In genomic region chr9:13231545-13232216, GRCm38 (mm10) we compare ENCODE assay signal across 9 mouse cellular contexts. TPM values are rescaled to one million over a fixed set of nuclear protein-coding genes. Genes with fewer than 3 reads are reported as not detected.
A peak's percentile ranks its signal among the peaks of the same experiment; 100 is the strongest.
DNase-seq lines count a peak whose midpoint lies in the region; ATAC-seq and TF ChIP-seq lines count a peak whose summit lies in the region.
"Had no signal": no experiment of that assay in that cellular context is flagged by ENCODE, and none has a peak within 500 bp of the region (broad histone marks: within the 10 kb centered on the region; RNA-seq: fewer than 3 reads in every experiment).

No protein-coding gene starts in this region.

- H3K9ac ChIP-seq in kidney, embryonic 16.5 days (replicated peaks; ENCODE audit: low read length): no peak overlapping the region
- no peak overlapping the region for H3K9ac ChIP-seq in midbrain, embryonic 13.5 days (replicated peaks)

- H3K27me3 ChIP-seq in kidney, embryonic 16.5 days (ENCODE audit: insufficient read depth, low read length): no peaks in the 10 kb centered on the region
- H3K27me3 ChIP-seq in E14TG2a.4 (ENCODE audit: insufficient read depth, low read length): no peaks in the 10 kb centered on the region
- no peaks in the 10 kb centered on the region for H3K27me3 ChIP-seq in midbrain, embryonic 13.5 days

- no peaks in the 10 kb centered on the region for H3K36me3 ChIP-seq in kidney, embryonic 16.5 days (ENCODE audit: insufficient read depth, low read length)
- H3K36me3 ChIP-seq in E14TG2a.4 (ENCODE audit: insufficient read depth, low read length): no peaks in the 10 kb centered on the region
- H3K36me3 ChIP-seq in midbrain, embryonic 13.5 days: no peaks in the 10 kb centered on the region

- peaks cover 7% of the 10 kb centered on the region for H3K4me1 ChIP-seq in kidney, embryonic 16.5 days (ENCODE audit: insufficient read depth, low read length)
- peaks cover 5% of the 10 kb centered on the region; the same call in 1 of the 2 replicates for H3K4me1 ChIP-seq in E14TG2a.4 (replicated peaks; ENCODE audit: low read depth, low read length)
- H3K4me1 ChIP-seq in midbrain, embryonic 13.5 days (replicated peaks): no peaks in the 10 kb centered on the region

- no peak overlapping the region for H3K4me2 ChIP-seq in kidney, embryonic 16.5 days (replicated peaks; ENCODE audit: low read depth, low read length)
- H3K4me2 ChIP-seq in midbrain, embryonic 13.5 days (replicated peaks): no peak overlapping the region

- ATAC-seq in kidney, embryonic 16.5 days (ENCODE audit: low FRiP score, low TSS enrichment): peak; percentile 67; the same call in 1 of the 2 replicates
- ATAC-seq in granulocyte monocyte progenitor cell, adult 5-6 weeks (replicated peaks; ENCODE audit: poor library complexity, severe bottlenecking): peak; percentile 81
- ATAC-seq in midbrain, embryonic 13.5 days: peak; percentile 70

- no peak overlapping the region for H3K4me3 ChIP-seq in kidney, embryonic 16.5 days (ENCODE audit: low read length)
- no peak overlapping the region for H3K4me3 ChIP-seq in E14TG2a.4 (replicated peaks; ENCODE audit: low read length)
- H3K4me3 ChIP-seq in midbrain, embryonic 13.5 days (replicated peaks): no peak overlapping the region
- H3K4me3 ChIP-seq: myocyte had no signal

- H3K9me3 ChIP-seq in kidney, embryonic 16.5 days (ENCODE audit: low read length): peaks cover 8% of the 10 kb centered on the region
- H3K9me3 ChIP-seq in E14TG2a.4 (ENCODE audit: low read length): 0 out of 2 replicates have a peak, but pooled peaks cover 3% of the 10 kb centered on the region
- H3K9me3 ChIP-seq in midbrain, embryonic 13.5 days: 0 out of 2 replicates have a peak, but pooled peaks cover 4% of the 10 kb centered on the region

- no peak overlapping the region for H3K27ac ChIP-seq in kidney, embryonic 16.5 days (ENCODE audit: low read length)
- no peak overlapping the region for H3K27ac ChIP-seq in midbrain, embryonic 13.5 days

- no peak for DNase-seq in kidney, adult 8-10 months
- DNase-seq in ZHBTc4 (ENCODE audit: low read depth, low spot score): peak; percentile 48
- DNase-seq in spleen, postnatal 14 days (ENCODE audit: low spot score in 2 of 2): no peak
- no peak for DNase-seq in gastrocnemius, postnatal 10 days

- WGBS in kidney, embryonic 16.5 days: 19% methylated on average over 5 of the region's 5 CpGs
- 18% methylated on average over 5 of the region's 5 CpGs for WGBS in midbrain, embryonic 13.5 days

- TF ChIP-seq CTCF in E14TG2a.4 (conservative IDR thresholded peaks at IDR 0.05; ENCODE audit: low read length): peak; percentile 90

RNA-seq across cellular contexts. Expression of gene Jrkl, which starts 13.9 kb away (rescaled TPM):
- polyA plus RNA-seq in kidney, embryonic 16.5 days (2015; fragmentation: Nextera tagmentation; extraction: Ambion mirVana): 7.8 and 9.4 TPM in 2 replicates
- 6.0 and 7.1 TPM in 2 replicates for total RNA-seq in granulocyte monocyte progenitor cell, adult 5-6 weeks (2014; fragmentation: Nextera tagmentation)
- total RNA-seq in granulocyte monocyte progenitor cell, adult 5-6 weeks (2017): 5.3 and 10.3 TPM in 2 replicates
- polyA plus RNA-seq in midbrain, embryonic 13.5 days (2015; fragmentation: Nextera tagmentation; extraction: Ambion mirVana): 12.2 and 13.9 TPM in 2 replicates
- total RNA-seq in gastrocnemius, postnatal 10 days (2021): 1 to 10 TPM; 4.4 to 4.8 TPM

RNA-seq across cellular contexts. Expression of gene Ccdc82, which starts 15.1 kb away (rescaled TPM):
- 9.6 and 10.9 TPM in 2 replicates for polyA plus RNA-seq in kidney, embryonic 16.5 days (2015; fragmentation: Nextera tagmentation; extraction: Ambion mirVana)
- 35.6 and 56.2 TPM in 2 replicates for total RNA-seq in granulocyte monocyte progenitor cell, adult 5-6 weeks (2014; fragmentation: Nextera tagmentation)
- 38.4 and 41.8 TPM in 2 replicates for total RNA-seq in granulocyte monocyte progenitor cell, adult 5-6 weeks (2017)
- 12.7 and 14.1 TPM in 2 replicates for polyA plus RNA-seq in midbrain, embryonic 13.5 days (2015; fragmentation: Nextera tagmentation; extraction: Ambion mirVana)
- total RNA-seq in gastrocnemius, postnatal 10 days (2021): 1 to 10 TPM; 5.0 to 7.7 TPM

Comparison
In these comparisons a context has a peak if more than half of its experiments do, and no peak if none do; other contexts are left out.
1. RNA of gene Ccdc82, which starts 15.1 kb away (total RNA-seq): 35.6 to 56.2 TPM in granulocyte monocyte progenitor cell, adult 5-6 weeks; 5.0 to 7.7 TPM in gastrocnemius, postnatal 10 days; every median in the first group is over 4 times any median in the second.
2. Peak in every context shown above with its lines, with median percentiles within 50 percentile points of each other: ATAC-seq.